8 mouse cellular contexts compared by ENCODE assay signal in genomic region chr19:57198029-57198428, GRCm38 (mm10).
DNase-seq lines count a peak whose midpoint lies in the region; ATAC-seq and TF ChIP-seq lines count a peak whose summit lies in the region.

No protein-coding gene starts in this region.

- no peak overlapping the region; the same call in 1 of the 2 replicates for H3K4me2 ChIP-seq in liver, embryonic 11.5 days
- H3K4me2 ChIP-seq in hindbrain, embryonic 16.5 days (ENCODE audit: low read length), result peak overlapping the region; percentile 84

- H3K4me1 ChIP-seq in liver, adult 2 months (ENCODE audit: control insufficient read depth, insufficient read depth, low read length), result peaks cover 15% of the 10 kb centered on the region; the same call in 1 of the 2 replicates
- H3K4me1 ChIP-seq in liver, embryonic 11.5 days (replicated peaks; ENCODE audit: control insufficient read depth, insufficient read depth, low read length), result peaks cover 12% of the 10 kb centered on the region
- H3K4me1 ChIP-seq in hindbrain, embryonic 16.5 days (ENCODE audit: control insufficient read depth, insufficient read depth, low read depth, low read length), result peaks cover 33% of the 10 kb centered on the region

- H3K79me2 ChIP-seq in liver, adult 2 months (ENCODE audit: control insufficient read depth, insufficient read depth, low read length), result no peaks in the 10 kb centered on the region; the same call in 1 of the 2 replicates

- peak overlapping the region; percentile 2 for H3K9ac ChIP-seq in liver, adult 2 months (ENCODE audit: low read depth, low read length)
- no peak overlapping the region for H3K9ac ChIP-seq in liver, embryonic 11.5 days (ENCODE audit: low read depth, low read length)
- peak overlapping the region; percentile 58 for H3K9ac ChIP-seq in hindbrain, embryonic 16.5 days (ENCODE audit: low read depth, low read length)

- H3K27ac ChIP-seq in liver, adult 2 months (replicated peaks; ENCODE audit: insufficient read depth, low read depth, low read length), result peak overlapping the region; percentile 65
- no peak overlapping the region for H3K27ac ChIP-seq in liver, embryonic 11.5 days (ENCODE audit: low read depth, low read length)
- H3K27ac ChIP-seq in hindbrain, embryonic 16.5 days (ENCODE audit: low read depth, low read length), result peak overlapping the region; percentile 63

- 27% methylated on average over 5 of the region's 5 CpGs for WGBS in liver, adult 2 months
- WGBS in liver, embryonic 11.5 days, result 46% methylated on average over 5 of the region's 5 CpGs
- WGBS in hindbrain, embryonic 16.5 days, result 47% methylated on average over 5 of the region's 5 CpGs

- no peak for TF ChIP-seq CTCF in liver, adult 2 months (IDR thresholded peaks at IDR 0.05; ENCODE audit: low read depth, low read length)

- no peaks in the 10 kb centered on the region for H3K36me3 ChIP-seq in liver, adult 2 months (ENCODE audit: control insufficient read depth, insufficient read depth, low read length)
- H3K36me3 ChIP-seq in liver, embryonic 11.5 days (ENCODE audit: control insufficient read depth, insufficient read depth, low read length), result no peaks in the 10 kb centered on the region
- H3K36me3 ChIP-seq in hindbrain, embryonic 16.5 days (ENCODE audit: control insufficient read depth, insufficient read depth, low read length), result no peaks in the 10 kb centered on the region

- no peak overlapping the region for H3K4me3 ChIP-seq in liver, adult 2 months (ENCODE audit: insufficient read depth, low read depth, low read length)
- no peak overlapping the region for H3K4me3 ChIP-seq in liver, embryonic 11.5 days (ENCODE audit: low read depth, low read length)
- no peak overlapping the region; the same call in 1 of the 2 replicates for H3K4me3 ChIP-seq in hindbrain, embryonic 16.5 days (ENCODE audit: low read length)

- TF ChIP-seq POLR2A in liver, adult 2 months (IDR thresholded peaks at IDR 0.05; ENCODE audit: extremely low read depth, insufficient read depth, low read length), result no peak

- no peaks in the 10 kb centered on the region for H3K9me3 ChIP-seq in liver, embryonic 11.5 days (ENCODE audit: control insufficient read depth, low read length)
- no peaks in the 10 kb centered on the region for H3K9me3 ChIP-seq in hindbrain, embryonic 16.5 days (ENCODE audit: control insufficient read depth, low read length)

- H3K27me3 ChIP-seq in liver, adult 2 months (ENCODE audit: control insufficient read depth, insufficient read depth, low read length), result no peaks in the 10 kb centered on the region
- peaks cover 39% of the 10 kb centered on the region for H3K27me3 ChIP-seq in liver, embryonic 11.5 days (replicated peaks; ENCODE audit: control insufficient read depth, insufficient read depth, low read length)
- no peaks in the 10 kb centered on the region for H3K27me3 ChIP-seq in hindbrain, embryonic 16.5 days (replicated peaks; ENCODE audit: control insufficient read depth, insufficient read depth, low read length)

- DNase-seq in cerebellum, adult 9-10 months, result peak; percentile 71
- peak; percentile 77 for DNase-seq in liver, adult 2 months (ENCODE audit: extremely low read depth, low read depth, low spot score)
- no peak for DNase-seq in liver, embryonic 11.5 days (ENCODE audit: low spot score)
- peak; percentile 35 for DNase-seq in retina, postnatal 1 day
- no peak for DNase-seq in testis, postnatal 10 days (ENCODE audit: low spot score)
- DNase-seq in urinary bladder, adult 2 months (ENCODE audit: low spot score), result no peak

- ATAC-seq in cerebellum, adult (ENCODE audit: insufficient number of reproducible peaks, low FRiP score, low TSS enrichment), result no peak
- no peak for ATAC-seq in liver, embryonic 11.5 days (replicated peaks; ENCODE audit: low FRiP score)
- no peak for ATAC-seq in hindbrain, embryonic 16.5 days

Comparison
In these comparisons a context has a peak if more than half of its experiments do, and no peak if none do; other contexts are left out.
1. DNase-seq: peak in cerebellum, adult 9-10 months (single experiment), liver, adult 2 months (single experiment) and retina, postnatal 1 day (single experiment); none in liver, embryonic 11.5 days (single experiment), testis, postnatal 10 days (single experiment) and urinary bladder, adult 2 months (single experiment).